Mouse (Mus musculus): ENCODE results near the gene Fzd1. TPM values are rescaled to one million over a fixed set of nuclear protein-coding genes. Genes with fewer than 3 reads are reported as not detected.

The Fzd1 gene
- polyA plus RNA-seq (2014; fragmentation: Nextera tagmentation; extraction: Ambion mirVana) = 29.6 and 44.7 TPM in 2 replicates

DNA sequence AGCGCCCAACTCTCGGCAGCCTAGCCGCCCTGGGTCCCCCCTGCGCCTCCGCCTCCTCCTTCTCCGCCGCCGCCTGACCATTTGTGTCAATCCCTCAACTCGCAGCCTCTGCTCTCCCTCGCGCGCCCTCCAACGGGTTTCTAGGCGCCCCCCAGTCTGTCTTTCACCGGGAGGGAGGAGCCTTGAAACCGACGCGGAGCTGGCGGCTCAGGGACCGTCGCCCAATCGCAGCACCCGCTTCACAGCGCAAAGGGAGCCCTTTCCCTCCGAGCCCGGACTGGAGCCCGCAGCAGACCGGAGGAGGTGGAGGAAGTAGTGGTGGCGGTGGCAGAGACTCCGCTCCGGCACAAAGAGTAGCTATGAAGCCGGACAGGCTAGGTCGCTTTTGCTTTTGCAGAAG is at the start of gene Fzd1:
Gene Fzd1, minus strand, starts transcription at position 134 of the 400 bp plus-strand sequence.
- peak within 1 kb of the TSS; percentile 98 for H3K27ac ChIP-seq (ENCODE audit: low read depth, low read length)
- peaks cover 7% of the 10 kb centered on the region; the same call in 1 of the 2 replicates for H3K4me1 ChIP-seq (ENCODE audit: control insufficient read depth, insufficient read depth, low read length)
- no peaks in the 10 kb centered on the region for H3K27me3 ChIP-seq (ENCODE audit: control insufficient read depth, insufficient read depth, low read length)
- under 1% methylated on average over 31 of the region's 33 CpGs for WGBS
- peak; percentile 94 for ATAC-seq (ENCODE audit: low FRiP score, low TSS enrichment)
- H3K9ac ChIP-seq (ENCODE audit: low read depth, low read length) = peak within 1 kb of the TSS; percentile 96
- peak within 1 kb of the TSS; percentile 90 for H3K4me3 ChIP-seq (ENCODE audit: low read length)
- H3K9me3 ChIP-seq (ENCODE audit: control insufficient read depth, low read length) = no peaks in the 10 kb centered on the region
- peaks cover 4% of the 10 kb centered on the region; the same call in 1 of the 2 replicates for H3K36me3 ChIP-seq (ENCODE audit: control insufficient read depth, insufficient read depth, low read length)
- peak within 1 kb of the TSS; percentile 61 for H3K4me2 ChIP-seq (replicated peaks; ENCODE audit: low read depth, low read length)

- Histone ChIP-seq H3K9me3 (ENCODE audit: control insufficient read depth, low read length) (no peaks in the 10 kb centered on the region), H3K9ac (ENCODE audit: low read depth, low read length) (no peak overlapping the region), H3K4me3 (ENCODE audit: low read length) (no peak overlapping the region), H3K4me2 (replicated peaks; ENCODE audit: low read depth, low read length) (no peak overlapping the region), H3K36me3 (ENCODE audit: control insufficient read depth, insufficient read depth, low read length) (no peaks in the 10 kb centered on the region), H3K27ac (ENCODE audit: low read depth, low read length) (no peak overlapping the region), H3K4me1 (ENCODE audit: control insufficient read depth, insufficient read depth, low read length) (no peaks in the 10 kb centered on the region; the same call in 1 of the 2 replicates), H3K27me3 (ENCODE audit: control insufficient read depth, insufficient read depth, low read length) (no peaks in the 10 kb centered on the region)
- ATAC-seq (ENCODE audit: low FRiP score, low TSS enrichment) = 0 out of 2 replicates have a peak, but pooled peaks have one; percentile 43
- 22% methylated on average over 4 of the region's 4 CpGs for WGBS
Observed at GRCm38 (mm10) chr5:4805228-4805627, 47.4 kb upstream of the Fzd1 start.

GRCm38 (mm10) chr5:4803708-4804107 is 45.9 kb upstream of the Fzd1 start:
- no peak overlapping the region for H3K4me3 ChIP-seq (ENCODE audit: low read length)
- WGBS = 66% methylated on average over 5 of the region's 5 CpGs

GRCm38 (mm10) chr5:4801971-4802370 is 44.1 kb upstream of the Fzd1 start:
- Histone ChIP-seq H3K27me3 (ENCODE audit: control insufficient read depth, insufficient read depth, low read length) (no peaks in the 10 kb centered on the region), H3K4me2 (replicated peaks; ENCODE audit: low read depth, low read length) (no peak overlapping the region), H3K27ac (ENCODE audit: low read depth, low read length) (no peak overlapping the region), H3K9ac (ENCODE audit: low read depth, low read length) (no peak overlapping the region), H3K4me3 (ENCODE audit: low read length) (no peak overlapping the region), H3K4me1 (ENCODE audit: control insufficient read depth, insufficient read depth, low read length) (no peaks in the 10 kb centered on the region; the same call in 1 of the 2 replicates), H3K36me3 (ENCODE audit: control insufficient read depth, insufficient read depth, low read length) (no peaks in the 10 kb centered on the region), H3K9me3 (ENCODE audit: control insufficient read depth, low read length) (no peaks in the 10 kb centered on the region)
- no peak for ATAC-seq (ENCODE audit: low FRiP score, low TSS enrichment)

More at GRCm38 (mm10) chr5:4803708-4804107, 45.9 kb upstream of the Fzd1 start:
- H3K36me3 ChIP-seq (ENCODE audit: control insufficient read depth, insufficient read depth, low read length) = no peaks in the 10 kb centered on the region
- no peak for ATAC-seq (ENCODE audit: low FRiP score, low TSS enrichment)
- H3K9me3 ChIP-seq (ENCODE audit: control insufficient read depth, low read length) = no peaks in the 10 kb centered on the region
- no peaks in the 10 kb centered on the region for H3K27me3 ChIP-seq (ENCODE audit: control insufficient read depth, insufficient read depth, low read length)
- no peak overlapping the region for H3K27ac ChIP-seq (ENCODE audit: low read depth, low read length)
- H3K4me2 ChIP-seq (replicated peaks; ENCODE audit: low read depth, low read length) = no peak overlapping the region
- H3K4me1 ChIP-seq (ENCODE audit: control insufficient read depth, insufficient read depth, low read length) = no peaks in the 10 kb centered on the region; the same call in 1 of the 2 replicates
- H3K9ac ChIP-seq (ENCODE audit: low read depth, low read length) = no peak overlapping the region

- Histone ChIP-seq H3K4me2 (replicated peaks; ENCODE audit: low read depth, low read length) (no peak overlapping the region), H3K4me1 (ENCODE audit: control insufficient read depth, insufficient read depth, low read length) (no peaks in the 10 kb centered on the region; the same call in 1 of the 2 replicates), H3K9me3 (ENCODE audit: control insufficient read depth, low read length) (no peaks in the 10 kb centered on the region), H3K27me3 (ENCODE audit: control insufficient read depth, insufficient read depth, low read length) (no peaks in the 10 kb centered on the region), H3K36me3 (ENCODE audit: control insufficient read depth, insufficient read depth, low read length) (no peaks in the 10 kb centered on the region), H3K27ac (ENCODE audit: low read depth, low read length) (no peak overlapping the region), H3K4me3 (ENCODE audit: low read length) (no peak overlapping the region), H3K9ac (ENCODE audit: low read depth, low read length) (no peak overlapping the region)
- 89% methylated on average over 8 of the region's 8 CpGs for WGBS
- no peak for ATAC-seq (ENCODE audit: low FRiP score, low TSS enrichment)
Observed at GRCm38 (mm10) chr5:4801096-4801850, 43.4 kb upstream of the Fzd1 start.

DNA sequence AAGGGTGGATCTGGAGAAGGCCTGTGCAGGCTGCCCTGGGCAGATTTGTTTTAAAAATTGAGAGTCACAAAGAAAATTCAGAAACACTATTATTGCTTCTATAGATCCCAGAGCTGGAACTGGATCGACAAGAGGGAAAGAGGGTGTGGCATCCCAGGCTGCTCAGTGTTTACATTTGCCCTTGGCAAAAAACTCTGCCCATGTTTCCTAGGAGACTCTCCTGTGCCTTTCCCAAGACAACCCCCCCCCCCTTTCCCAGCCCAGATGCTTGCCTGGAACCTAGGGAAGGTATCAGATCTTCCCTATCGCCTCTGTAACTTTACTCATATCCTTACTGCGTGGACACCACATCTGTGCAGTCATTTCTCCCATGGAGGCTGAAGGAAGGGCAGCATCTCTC is 33.4 kb upstream of the Fzd1 start:
- no peaks in the 10 kb centered on the region for H3K27me3 ChIP-seq (ENCODE audit: control insufficient read depth, insufficient read depth, low read length)
- H3K4me2 ChIP-seq (replicated peaks; ENCODE audit: low read depth, low read length) = no peak overlapping the region
- no peak; the same call in 1 of the 2 replicates for ATAC-seq (ENCODE audit: low FRiP score, low TSS enrichment)
- no peak overlapping the region for H3K4me3 ChIP-seq (ENCODE audit: low read length)
- H3K4me1 ChIP-seq (ENCODE audit: control insufficient read depth, insufficient read depth, low read length) = no peaks in the 10 kb centered on the region
- no peak overlapping the region for H3K9ac ChIP-seq (ENCODE audit: low read depth, low read length)
- H3K9me3 ChIP-seq (ENCODE audit: control insufficient read depth, low read length) = no peaks in the 10 kb centered on the region
- H3K27ac ChIP-seq (ENCODE audit: low read depth, low read length) = no peak overlapping the region
- H3K36me3 ChIP-seq (ENCODE audit: control insufficient read depth, insufficient read depth, low read length) = no peaks in the 10 kb centered on the region
- WGBS = 79% methylated on average over 3 of the region's 3 CpGs

- Histone ChIP-seq H3K4me1 (ENCODE audit: control insufficient read depth, insufficient read depth, low read length) (no peaks in the 10 kb centered on the region), H3K9ac (ENCODE audit: low read depth, low read length) (no peak overlapping the region), H3K36me3 (ENCODE audit: control insufficient read depth, insufficient read depth, low read length) (no peaks in the 10 kb centered on the region), H3K27me3 (ENCODE audit: control insufficient read depth, insufficient read depth, low read length) (no peaks in the 10 kb centered on the region), H3K4me3 (ENCODE audit: low read length) (no peak overlapping the region), H3K9me3 (ENCODE audit: control insufficient read depth, low read length) (no peaks in the 10 kb centered on the region), H3K4me2 (replicated peaks; ENCODE audit: low read depth, low read length) (no peak overlapping the region), H3K27ac (ENCODE audit: low read depth, low read length) (no peak overlapping the region)
- no peak for ATAC-seq (ENCODE audit: low FRiP score, low TSS enrichment)
- 98% methylated on average over 4 of the region's 4 CpGs for WGBS
Observed at GRCm38 (mm10) chr5:4790265-4790664, 32.4 kb upstream of the Fzd1 start.

GRCm38 (mm10) chr5:4788484-4788883 is 30.6 kb upstream of the Fzd1 start:
- H3K4me1 ChIP-seq (ENCODE audit: control insufficient read depth, insufficient read depth, low read length) = no peaks in the 10 kb centered on the region
- H3K27ac ChIP-seq (ENCODE audit: low read depth, low read length) = no peak overlapping the region
- no peaks in the 10 kb centered on the region for H3K27me3 ChIP-seq (ENCODE audit: control insufficient read depth, insufficient read depth, low read length)
- no peak overlapping the region for H3K4me3 ChIP-seq (ENCODE audit: low read length)
- H3K36me3 ChIP-seq (ENCODE audit: control insufficient read depth, insufficient read depth, low read length) = no peaks in the 10 kb centered on the region
- H3K9ac ChIP-seq (ENCODE audit: low read depth, low read length) = no peak overlapping the region
- H3K4me2 ChIP-seq (replicated peaks; ENCODE audit: low read depth, low read length) = no peak overlapping the region
- 90% methylated on average over 3 of the region's 3 CpGs for WGBS
- no peaks in the 10 kb centered on the region for H3K9me3 ChIP-seq (ENCODE audit: control insufficient read depth, low read length)
- ATAC-seq (ENCODE audit: low FRiP score, low TSS enrichment) = no peak

DNA sequence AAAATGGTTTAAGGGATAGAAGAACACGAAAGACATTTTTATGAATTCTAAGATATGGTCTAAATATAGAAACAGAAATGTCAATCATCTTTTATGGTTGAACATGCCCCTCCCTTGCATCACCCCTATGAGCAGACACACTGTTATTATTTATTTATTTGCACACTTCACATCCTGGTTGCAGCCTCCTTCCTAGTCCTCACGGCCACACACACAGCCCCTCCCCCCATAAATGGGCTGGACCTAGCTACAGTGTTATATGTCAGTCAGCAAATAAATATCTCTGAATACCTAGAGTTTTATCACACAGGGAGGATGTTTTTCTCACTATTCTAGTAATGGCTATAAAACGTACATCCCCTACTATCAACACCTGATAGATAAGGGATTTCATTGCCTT is 29.0 kb upstream of the Fzd1 start:
- Histone ChIP-seq H3K36me3 (ENCODE audit: control insufficient read depth, insufficient read depth, low read length) (no peaks in the 10 kb centered on the region), H3K27ac (ENCODE audit: low read depth, low read length) (no peak overlapping the region), H3K9me3 (ENCODE audit: control insufficient read depth, low read length) (no peaks in the 10 kb centered on the region), H3K4me1 (ENCODE audit: control insufficient read depth, insufficient read depth, low read length) (no peaks in the 10 kb centered on the region), H3K27me3 (ENCODE audit: control insufficient read depth, insufficient read depth, low read length) (no peaks in the 10 kb centered on the region), H3K4me3 (ENCODE audit: low read length) (no peak overlapping the region), H3K4me2 (replicated peaks; ENCODE audit: low read depth, low read length) (no peak overlapping the region), H3K9ac (ENCODE audit: low read depth, low read length) (no peak overlapping the region)
- WGBS = 76% methylated on average over 3 of the region's 3 CpGs
- no peak for ATAC-seq (ENCODE audit: low FRiP score, low TSS enrichment)

All from kidney, embryonic 14.5 days (tissue).